Mouse (Mus musculus) CH12.LX (cell line): ENCODE results near the gene Ccdc47. TPM values are rescaled to one million over a fixed set of nuclear protein-coding genes. Genes with fewer than 3 reads are reported as not detected.

Experiments
- DNase-seq: peaks from one replicate; pipeline ENCODE4 v3.0.0-alpha.2; 2013; ENCODE audit errors: extremely low read depth
- H3K27ac ChIP-seq: 2 replicates; pipeline ENCODE4 v1.5.1; 2012; ENCODE audit warnings: low read depth, mild to moderate bottlenecking, control low read depth, moderate library complexity; ENCODE audit not compliant: insufficient read depth
- H3K27me3 ChIP-seq: replicated peaks from 2 replicates; pipeline ENCODE3; 2012; ENCODE audit warnings: inconsistent platforms
- H3K36me3 ChIP-seq, 2 experiments: replicated peaks in 1 of 2; 2 replicates each; pipeline versions ENCODE3 to v1.6.1; 2012; ENCODE audit warnings: inconsistent platforms in 1 of 2, low read length in 1 of 2, mild to moderate bottlenecking in 1 of 2, mixed read lengths in 1 of 2, moderate library complexity in 1 of 2; ENCODE audit not compliant: control insufficient read depth in 1 of 2, insufficient read depth in 1 of 2
- H3K4me1 ChIP-seq, 2 experiments: 2 replicates each; pipeline ENCODE4 v1.6.1; 2012; ENCODE audit warnings: inconsistent platforms in 1 of 2, moderate library complexity in 1 of 2; ENCODE audit not compliant: insufficient read depth in 2 of 2, control insufficient read depth in 1 of 2
- H3K4me2 ChIP-seq: 2 replicates; pipeline ENCODE4 v1.6.1; 2012; ENCODE audit warnings: low read depth, mild to moderate bottlenecking, control low read depth; ENCODE audit not compliant: poor library complexity, insufficient read depth, severe bottlenecking
- H3K4me3 ChIP-seq, 3 experiments: fragments of 150-350 bp in 1 of 3; sonication (generic) in 1 of 3; replicated peaks in 1 of 3; 2 replicates each; pipeline versions ENCODE3 to v1.5.1; 2011 to 2012; ENCODE audit warnings: low read depth in 2 of 3, low read length in 2 of 3, mild to moderate bottlenecking in 2 of 3, moderate library complexity in 2 of 3, control low read depth in 1 of 3, improper control_type of control experiment in 1 of 3, inconsistent platforms in 1 of 3, mixed read lengths in 1 of 3; ENCODE audit not compliant: poor library complexity in 1 of 3
- H3K79me2 ChIP-seq: replicated peaks from 2 replicates; pipeline ENCODE4 v1.6.1; 2012; ENCODE audit warnings: mild to moderate bottlenecking, moderate library complexity; ENCODE audit not compliant: control insufficient read depth, poor library complexity, insufficient read depth, severe bottlenecking; ENCODE audit errors: extremely low read depth
- H3K9ac ChIP-seq: 2 replicates; pipeline ENCODE4 v1.6.1; 2012; ENCODE audit warnings: low read depth, mild to moderate bottlenecking, control low read depth, moderate library complexity; ENCODE audit not compliant: insufficient read depth
- H3K9me3 ChIP-seq: replicated peaks from 2 replicates; pipeline ENCODE3; 2012; ENCODE audit warnings: low read length, inconsistent platforms, mixed read lengths
- BHLHE40 ChIP-seq: IDR thresholded peaks from 2 replicates; pipeline ENCODE4 v1.6.1; 2011; ENCODE audit warnings: mild to moderate bottlenecking, low read depth, low read length, improper control_type of control experiment
- CHD1 ChIP-seq: IDR thresholded peaks from 2 replicates; pipeline ENCODE4 v1.6.1; 2012; ENCODE audit warnings: low read depth, low read length, improper control_type of control experiment, inconsistent platforms
- CHD2 ChIP-seq: IDR thresholded peaks from 2 replicates; pipeline ENCODE4 v1.6.1; 2011; ENCODE audit warnings: low read length, improper control_type of control experiment
- CTCF ChIP-seq, 2 experiments: IDR thresholded peaks in 1 of 2; conservative IDR thresholded peaks in 1 of 2; 2 replicates each; pipeline ENCODE4 v1.5.1; 2011 to 2012; ENCODE audit warnings: low read depth in 2 of 2, low read length in 2 of 2, improper control_type of control experiment in 1 of 2, inconsistent platforms in 1 of 2, mild to moderate bottlenecking in 1 of 2, moderate library complexity in 1 of 2
- E2F4 ChIP-seq: IDR thresholded peaks from 2 replicates; pipeline ENCODE4 v1.6.1; 2011; ENCODE audit warnings: low read depth, low read length, improper control_type of control experiment; ENCODE audit not compliant: insufficient replicate concordance
- ELF1 ChIP-seq: IDR thresholded peaks from 2 replicates; pipeline ENCODE4 v1.6.1; 2014; ENCODE audit warnings: low read depth, mild to moderate bottlenecking, inconsistent platforms, low read length, improper control_type of control experiment
- EP300 ChIP-seq: IDR thresholded peaks from 2 replicates; pipeline ENCODE4 v1.6.1; 2011; ENCODE audit warnings: low read length, improper control_type of control experiment
- ETS1 ChIP-seq: conservative IDR thresholded peaks from 2 replicates; pipeline ENCODE4 v1.6.1; 2012; ENCODE audit warnings: low read depth, mild to moderate bottlenecking, inconsistent platforms, low read length, improper control_type of control experiment, moderate library complexity
- GABPA ChIP-seq: IDR thresholded peaks from 2 replicates; pipeline ENCODE4 v1.6.1; 2012; ENCODE audit warnings: low read depth, low read length, improper control_type of control experiment, inconsistent platforms; ENCODE audit not compliant: insufficient replicate concordance
- HCFC1 ChIP-seq: IDR thresholded peaks from 2 replicates; pipeline ENCODE4 v1.6.1; 2012; ENCODE audit warnings: low read depth, mild to moderate bottlenecking, inconsistent platforms, low read length, improper control_type of control experiment
- IRF4 ChIP-seq: IDR thresholded peaks from 2 replicates; pipeline ENCODE4 v1.6.1; 2014; ENCODE audit warnings: low read depth, mild to moderate bottlenecking, inconsistent platforms, low read length, improper control_type of control experiment
- JUN ChIP-seq: IDR thresholded peaks from 2 replicates; pipeline ENCODE4 v1.6.1; 2011; ENCODE audit warnings: low read depth, mild to moderate bottlenecking, low read length, improper control_type of control experiment, moderate library complexity; ENCODE audit not compliant: insufficient read depth
- JUND ChIP-seq: conservative IDR thresholded peaks from 2 replicates; pipeline ENCODE4 v1.6.1; 2011; ENCODE audit warnings: low read depth, low read length, improper control_type of control experiment
- KAT2A ChIP-seq: IDR thresholded peaks from 2 replicates; pipeline ENCODE4 v1.6.1; 2012; ENCODE audit warnings: low read length, improper control_type of control experiment, inconsistent platforms; ENCODE audit not compliant: insufficient replicate concordance
- MAFK ChIP-seq: IDR thresholded peaks from 2 replicates; pipeline ENCODE4 v1.6.1; 2011; ENCODE audit warnings: low read length, improper control_type of control experiment; ENCODE audit not compliant: insufficient replicate concordance
- MAX ChIP-seq: IDR thresholded peaks from 2 replicates; pipeline ENCODE4 v1.6.1; 2011; ENCODE audit warnings: low read length, improper control_type of control experiment
- MAZ ChIP-seq: IDR thresholded peaks from 2 replicates; pipeline ENCODE4 v1.6.1; 2012; ENCODE audit warnings: low read depth, mild to moderate bottlenecking, inconsistent platforms, low read length, improper control_type of control experiment, moderate library complexity
- MEF2A ChIP-seq: IDR thresholded peaks from 2 replicates; pipeline ENCODE4 v1.6.1; 2014; ENCODE audit warnings: low read depth, mild to moderate bottlenecking, inconsistent platforms, low read length, improper control_type of control experiment, borderline replicate concordance
- MXI1 ChIP-seq: IDR thresholded peaks from 2 replicates; pipeline ENCODE4 v1.6.1; 2011; ENCODE audit warnings: mild to moderate bottlenecking, low read depth, low read length, improper control_type of control experiment
- MYC ChIP-seq: IDR thresholded peaks from 2 replicates; pipeline ENCODE4 v1.6.1; 2011; ENCODE audit warnings: low read depth, mild to moderate bottlenecking, improper control_type of control experiment, low read length
- NELFE ChIP-seq: IDR thresholded peaks from 2 replicates; pipeline ENCODE4 v1.6.1; 2011; ENCODE audit warnings: low read depth, low read length, improper control_type of control experiment
- NRF1 ChIP-seq: IDR thresholded peaks from 2 replicates; pipeline ENCODE4 v1.6.1; 2014; ENCODE audit warnings: low read depth, mild to moderate bottlenecking, inconsistent platforms, low read length, improper control_type of control experiment, moderate library complexity
- PAX5 ChIP-seq: IDR thresholded peaks from 2 replicates; pipeline ENCODE4 v1.6.1; 2012; ENCODE audit warnings: low read length, inconsistent platforms, mixed read lengths
- POLR2A ChIP-seq: IDR thresholded peaks from 2 replicates; pipeline ENCODE4 v1.6.1; 2011; ENCODE audit warnings: low read depth, mild to moderate bottlenecking, improper control_type of control experiment, low read length
- POLR2AphosphoS2 ChIP-seq: IDR thresholded peaks from 2 replicates; pipeline ENCODE4 v1.6.1; 2011; ENCODE audit warnings: low read depth, low read length, improper control_type of control experiment
- RAD21 ChIP-seq: IDR thresholded peaks from 2 replicates; pipeline ENCODE4 v1.6.1; 2011; ENCODE audit warnings: low read depth, mild to moderate bottlenecking, low read length, improper control_type of control experiment, moderate library complexity
- RCOR1 ChIP-seq: conservative IDR thresholded peaks from 2 replicates; pipeline ENCODE4 v1.6.1; 2012; ENCODE audit warnings: low read depth, mild to moderate bottlenecking, inconsistent platforms, low read length, improper control_type of control experiment
- SIN3A ChIP-seq: IDR thresholded peaks from 2 replicates; pipeline ENCODE4 v1.6.1; 2012; ENCODE audit warnings: low read length, improper control_type of control experiment, inconsistent platforms
- SMC3 ChIP-seq: IDR thresholded peaks from 2 replicates; pipeline ENCODE4 v1.6.1; 2011; ENCODE audit warnings: low read depth, low read length, improper control_type of control experiment
- TBP ChIP-seq: conservative IDR thresholded peaks from 2 replicates; pipeline ENCODE4 v1.6.1; 2011; ENCODE audit warnings: low read depth, low read length, improper control_type of control experiment
- TCF12 ChIP-seq: IDR thresholded peaks from 2 replicates; pipeline ENCODE4 v1.6.1; 2014; ENCODE audit warnings: low read depth, mild to moderate bottlenecking, inconsistent platforms, low read length, improper control_type of control experiment
- UBTF ChIP-seq: IDR thresholded peaks from 2 replicates; pipeline ENCODE4 v1.6.1; 2012; ENCODE audit warnings: low read depth, mild to moderate bottlenecking, inconsistent platforms, low read length, improper control_type of control experiment, moderate library complexity
- USF1 ChIP-seq: IDR thresholded peaks from 2 replicates; pipeline ENCODE4 v1.6.1; 2014; ENCODE audit warnings: low read depth, mild to moderate bottlenecking, inconsistent platforms, low read length, improper control_type of control experiment
- USF2 ChIP-seq: conservative IDR thresholded peaks from 2 replicates; pipeline ENCODE4 v1.6.1; 2011; ENCODE audit warnings: low read depth, low read length, improper control_type of control experiment
- ZC3H11A ChIP-seq: IDR thresholded peaks from 2 replicates; pipeline ENCODE4 v1.6.1; 2012; ENCODE audit warnings: low read depth, mild to moderate bottlenecking, inconsistent platforms, low read length, improper control_type of control experiment
- ZKSCAN1 ChIP-seq: IDR thresholded peaks from 2 replicates; pipeline ENCODE4 v1.6.1; 2012; ENCODE audit warnings: low read depth, inconsistent platforms, low read length, improper control_type of control experiment, borderline replicate concordance
- ZMIZ1 ChIP-seq: IDR thresholded peaks from 2 replicates; pipeline ENCODE4 v1.6.1; 2012; ENCODE audit warnings: low read depth, mild to moderate bottlenecking, inconsistent platforms, low read length, improper control_type of control experiment
- ZNF384 ChIP-seq: IDR thresholded peaks from 2 replicates; pipeline ENCODE4 v1.6.1; 2012; ENCODE audit warnings: low read depth, low read length, improper control_type of control experiment, inconsistent platforms
- dilution Hi-C: fragments of 300-500 bp; cut with MboI; formaldehyde crosslinking; loops from 2 replicates; pipeline ENCODE4 v1.14.3; 2020; ENCODE audit warnings: low sequenced_read_pairs; ENCODE audit not compliant: extremely low pct_unique_long_range_greater_than_20kb, extremely low pct_ligation_motif_present
- in situ Hi-C: fragments of 300-500 bp; cut with MboI; formaldehyde crosslinking; loops from 3 replicates; pipeline ENCODE4 v1.14.3; 2019; ENCODE audit warnings: low sequenced_read_pairs, low pct_ligation_motif_present, low pct_unique_long_range_greater_than_20kb, mixed read lengths
- polyA plus RNA-seq: library from polyadenylated mRNA; unstranded; fragments of >175 nt; gene quantifications from 2 replicates; pipeline ENCODE4 v1.2.1, GENCODE M21; 2012; ENCODE audit warnings: low read depth; ENCODE audit not compliant: insufficient read length
- total RNA-seq, 2 experiments: library from RNA; depleted of rRNA; stranded (reverse); fragments of 300-350 nt in 1 of 2; fragments of >200 nt in 1 of 2; gene quantifications; 2 replicates each; pipeline ENCODE4 v1.2.3; 2012 to 2014

The Ccdc47 gene
- total and polyA plus RNA-seq, 3 experiments: 46.1 to 80.8 (median 53.2) TPM

- Histone ChIP-seq H3K9ac (peak within 1 kb of the TSS; percentile 45), H3K27ac (peak within 1 kb of the TSS; percentile 91), H3K36me3 (peaks cover 58 to 76% of the 10 kb centered on the region in 2 experiments), H3K4me2 (peak within 1 kb of the TSS; percentile 82), H3K79me2 (peaks cover 8% of the 10 kb centered on the region), H3K4me1 (peaks cover 10 to 55% of the 10 kb centered on the region in 2 experiments), H3K4me3 (peak within 1 kb of the TSS in 2 of 3 experiments; percentile 14 to 28), H3K9me3 (no peaks in the 10 kb centered on the region), H3K27me3 (no peaks in the 10 kb centered on the region)
- in situ Hi-C loops (no loop called here), dilution Hi-C loops (no loop called here)
- peak; percentile 92 for DNase-seq
- TF ChIP-seq MAZ (no peak), MEF2A (no peak), TCF12 (peak; percentile 30; the same call in 1 of the 2 replicates), RCOR1 (no peak), UBTF (no peak), JUN (no peak), ETS1 (no peak; the same call in 1 of the 2 replicates), PAX5 (no peak), MAFK (no peak), ZKSCAN1 (no peak), ZNF384 (no peak), MAX (no peak), USF1 (no peak), ZC3H11A (no peak), JUND (no peak), POLR2A (peak; percentile 49; the same call in 1 of the 2 replicates), MXI1 (peak; percentile 63; the same call in 1 of the 2 replicates), SMC3 (no peak), NELFE (no peak), KAT2A (no peak), GABPA (no peak), IRF4 (no peak; the same call in 1 of the 2 replicates), NRF1 (no peak), USF2 (no peak), SIN3A (peak; percentile 80), HCFC1 (no peak), BHLHE40 (no peak), CHD1 (no peak), E2F4 (no peak), ELF1 (no peak), MYC (no peak), RAD21 (no peak; the same call in 1 of the 2 replicates), CTCF (conservative IDR thresholded peaks at IDR 0.05 in 1 of 2, IDR thresholded peaks at IDR 0.05 in 1 of 2; ENCODE audit: low read depth in 2 of 2, low read length in 2 of 2) (no peak), CHD2 (no peak), EP300 (no peak), TBP (0 out of 2 replicates have a peak, but pooled peaks have one; percentile 29), ZMIZ1 (no peak), POLR2AphosphoS2 (no peak)
These were observed 14.1 kb downstream of the Ccdc47 start, which contains the start of gene Strada for GRCm38 (mm10) chr11:106202123-106202465. TSS of gene Strada (minus strand) at chr11:106202168.
